Comparison of ENCODE assay signal across 33 mouse cellular contexts in genomic region chr2:4660677-4661076, GRCm38 (mm10). TPM values are rescaled to one million over a fixed set of nuclear protein-coding genes. Genes with fewer than 3 reads are reported as not detected.
DNase-seq lines count a peak whose midpoint lies in the region; ATAC-seq and TF ChIP-seq lines count a peak whose summit lies in the region.
"Had no signal": no experiment of that assay in that cellular context is flagged by ENCODE, and none has a peak within 500 bp of the region (broad histone marks: within the 10 kb centered on the region; RNA-seq: fewer than 3 reads in every experiment).

No protein-coding gene starts in this region.

- H3K79me2 ChIP-seq in MEL (ENCODE audit: control insufficient read depth, insufficient read depth, low read length, poor library complexity) = no peaks in the 10 kb centered on the region

- H3K36me3 ChIP-seq in heart, embryonic 12.5 days = no peaks in the 10 kb centered on the region
- H3K36me3 ChIP-seq in MEL (ENCODE audit: control insufficient read depth in 1 of 2, insufficient read depth in 2 of 2, low read length in 2 of 2) = no peaks in the 10 kb centered on the region
- no peaks in the 10 kb centered on the region for H3K36me3 ChIP-seq in liver, embryonic 14.5 days (replicated peaks; ENCODE audit: control insufficient read depth, insufficient read depth, low read depth)
- H3K36me3 ChIP-seq: embryonic facial prominence, embryonic 10.5 days; embryonic facial prominence, embryonic 15.5 days; heart, embryonic 10.5 days; midbrain, embryonic 10.5 days; midbrain, embryonic 15.5 days had no signal

- intact Hi-C loops in heart, postnatal 14 days (cut with DNase I) = no loop called here

- no peak for TF ChIP-seq RAD21 in MEL (IDR thresholded peaks at IDR 0.05; ENCODE audit: low read depth, low read length)

- no peaks in the 10 kb centered on the region for H3K27me3 ChIP-seq in heart, embryonic 12.5 days (replicated peaks)
- peaks cover 0 to 4% of the 10 kb centered on the region in 2 experiments; a peak in 2 of 4 replicates for H3K27me3 ChIP-seq in MEL (ENCODE audit: control insufficient read depth in 1 of 2, insufficient read depth in 2 of 2, low read length in 2 of 2)
- H3K27me3 ChIP-seq in liver, embryonic 14.5 days (ENCODE audit: control insufficient read depth, insufficient read depth, low read length) = no peaks in the 10 kb centered on the region
- H3K27me3 ChIP-seq: embryonic facial prominence, embryonic 15.5 days; forebrain, embryonic 13.5 days had no signal

- H3K9ac ChIP-seq in heart, embryonic 12.5 days = no peak overlapping the region
- no peak overlapping the region for H3K9ac ChIP-seq in MEL (ENCODE audit: control insufficient read depth, low read depth, low read length, poor library complexity, severe bottlenecking)
- no peak overlapping the region for H3K9ac ChIP-seq in liver, embryonic 14.5 days (replicated peaks)
- H3K9ac ChIP-seq: embryonic facial prominence, embryonic 15.5 days; forebrain, embryonic 13.5 days; hindbrain, embryonic 14.5 days; lung, embryonic 14.5 days; midbrain, embryonic 15.5 days had no signal

- TF ChIP-seq CTCF in MEL (IDR thresholded peaks at IDR 0.05 in 2 of 3, conservative IDR thresholded peaks at IDR 0.05 in 1 of 3; ENCODE audit: control insufficient read depth in 1 of 3, insufficient read depth in 1 of 3, low read depth in 2 of 3, low read length in 3 of 3, poor library complexity in 1 of 3, severe bottlenecking in 1 of 3) = no peak
- TF ChIP-seq CTCF in liver, embryonic 14.5 days (IDR thresholded peaks at IDR 0.05; ENCODE audit: low read depth) = no peak

- H3K4me3 ChIP-seq in heart, embryonic 12.5 days = no peak overlapping the region
- no peak overlapping the region for H3K4me3 ChIP-seq in MEL (ENCODE audit: control insufficient read depth in 1 of 2, insufficient read depth in 1 of 2, low read depth in 2 of 2, low read length in 2 of 2)
- no peak overlapping the region for H3K4me3 ChIP-seq in liver, embryonic 14.5 days (ENCODE audit: insufficient read depth in 1 of 2, low read depth in 2 of 2, low read length in 2 of 2)
- H3K4me3 ChIP-seq: embryonic facial prominence, embryonic 10.5 days; embryonic facial prominence, embryonic 15.5 days; forebrain, embryonic 13.5 days; heart, embryonic 10.5 days; midbrain, embryonic 10.5 days; midbrain, embryonic 15.5 days had no signal

- 0 out of 2 replicates have a peak, but pooled peaks have one; percentile 39 for ATAC-seq in heart, embryonic 12.5 days (ENCODE audit: insufficient number of reproducible peaks, low FRiP score)
- peak; percentile 41; the same call in 1 of the 2 replicates for ATAC-seq in liver, embryonic 14.5 days (ENCODE audit: insufficient read depth)
- ATAC-seq: CD4-positive, CD25-positive, alpha-beta regulatory T cell, adult 4 months; forebrain, embryonic 13.5 days; intestine, postnatal 0 days; midbrain, embryonic 15.5 days; Patski had no signal

- no peak overlapping the region for H3K4me2 ChIP-seq in heart, embryonic 12.5 days
- H3K4me2 ChIP-seq in liver, embryonic 14.5 days (ENCODE audit: low read depth) = no peak overlapping the region
- H3K4me2 ChIP-seq: embryonic facial prominence, embryonic 15.5 days; forebrain, embryonic 13.5 days; hindbrain, embryonic 14.5 days; lung, embryonic 14.5 days; midbrain, embryonic 15.5 days had no signal

- TF ChIP-seq EP300 in MEL (IDR thresholded peaks at IDR 0.05; ENCODE audit: low read depth in 1 of 2, low read length in 2 of 2) = no peak
- no peak for TF ChIP-seq EP300 in liver, embryonic 14.5 days (IDR thresholded peaks at IDR 0.05; ENCODE audit: low read depth)

- H3K9me3 ChIP-seq in heart, embryonic 12.5 days (replicated peaks) = no peaks in the 10 kb centered on the region
- no peaks in the 10 kb centered on the region for H3K9me3 ChIP-seq in MEL (replicated peaks; ENCODE audit: insufficient read depth, low read length)
- no peaks in the 10 kb centered on the region for H3K9me3 ChIP-seq in liver, embryonic 14.5 days (ENCODE audit: control insufficient read depth, low read length)
- H3K9me3 ChIP-seq: embryonic facial prominence, embryonic 10.5 days; embryonic facial prominence, embryonic 15.5 days; forebrain, embryonic 13.5 days; heart, embryonic 10.5 days; midbrain, embryonic 10.5 days; midbrain, embryonic 15.5 days had no signal

- H3K27ac ChIP-seq in heart, embryonic 12.5 days (ENCODE audit: poor library complexity, severe bottlenecking) = no peak overlapping the region
- H3K27ac ChIP-seq in MEL (ENCODE audit: control insufficient read depth, low read depth, low read length) = no peak overlapping the region
- no peak overlapping the region for H3K27ac ChIP-seq in liver, embryonic 14.5 days
- H3K27ac ChIP-seq: embryonic facial prominence, embryonic 10.5 days; embryonic facial prominence, embryonic 15.5 days; forebrain, embryonic 13.5 days; heart, embryonic 10.5 days; hindbrain, embryonic 14.5 days; midbrain, embryonic 10.5 days; midbrain, embryonic 15.5 days; stomach, postnatal 0 days had no signal

- WGBS in heart, embryonic 12.5 days = 72% methylated on average over 2 of the region's 2 CpGs
- WGBS in liver, embryonic 14.5 days (ENCODE audit: insufficient replicate concordance) = 78% methylated on average over 2 of the region's 2 CpGs

- peak; percentile 26 to 50 for DNase-seq in adrenal gland, adult (ENCODE audit: inconsistent age in 2 of 2, low spot score in 1 of 2)
- no peak for DNase-seq in adrenal gland, postnatal 10 days
- DNase-seq in heart, postnatal 14 days = no peak
- peak; percentile 10 for DNase-seq in MEL (ENCODE audit: low read depth, low spot score)
- no peak for DNase-seq in liver, embryonic 14.5 days (ENCODE audit: low read depth in 3 of 3, low spot score in 3 of 3)
- no peak for DNase-seq in layer of hippocampus, adult 8-10 months (ENCODE audit: low spot score in 2 of 2)
- DNase-seq in spleen, postnatal 14 days (ENCODE audit: low spot score in 2 of 2) = no peak
- DNase-seq: cerebellum, adult 2 months; cerebellum, postnatal 25 days; gastrocnemius, postnatal 14 days; kidney, adult 9 months; kidney, postnatal 14 days; left cerebral cortex, postnatal 4 days; lung, embryonic 14.5 days; lung, postnatal 14 days; right cerebral cortex, adult 18-20 months; spleen, adult 18-20 months; thymus, adult 18-20 months; thymus, postnatal 25 days had no signal

- TF ChIP-seq POLR2A in MEL (IDR thresholded peaks at IDR 0.05; ENCODE audit: control insufficient read depth in 1 of 2, insufficient read depth in 1 of 2, low read depth in 1 of 2, low read length in 2 of 2, poor library complexity in 1 of 2) = no peak

- no peaks in the 10 kb centered on the region for H3K4me1 ChIP-seq in heart, embryonic 12.5 days (replicated peaks)
- H3K4me1 ChIP-seq in MEL (ENCODE audit: control insufficient read depth in 1 of 2, insufficient read depth in 2 of 2, low read length in 2 of 2) = no peaks in the 10 kb centered on the region
- H3K4me1 ChIP-seq in liver, embryonic 14.5 days (replicated peaks; ENCODE audit: control insufficient read depth in 2 of 2, insufficient read depth in 2 of 2, low read length in 1 of 2) = no peaks in the 10 kb centered on the region
- H3K4me1 ChIP-seq: embryonic facial prominence, embryonic 10.5 days; embryonic facial prominence, embryonic 15.5 days; forebrain, embryonic 13.5 days; heart, embryonic 10.5 days; midbrain, embryonic 10.5 days; midbrain, embryonic 15.5 days had no signal

TF ChIP-seq in MEL, 35 proteins besides CTCF, POLR2A, EP300 and RAD21:
- TF ChIP-seq POLR2AphosphoS5 (IDR thresholded peaks at IDR 0.05; ENCODE audit: borderline replicate concordance, low read depth, low read length) (no peak), TCF12 (IDR thresholded peaks at IDR 0.05; ENCODE audit: low read depth, low read length) (no peak), MYC (IDR thresholded peaks at IDR 0.05; ENCODE audit: low read depth, low read length) (no peak), USF2 (IDR thresholded peaks at IDR 0.05; ENCODE audit: borderline replicate concordance in 1 of 2, insufficient read depth in 1 of 2, low read depth in 1 of 2, low read length in 2 of 2) (no peak), MYB (IDR thresholded peaks at IDR 0.05; ENCODE audit: low read depth, low read length) (no peak), RCOR1 (IDR thresholded peaks at IDR 0.05; ENCODE audit: low read depth, low read length) (no peak), ELF1 (IDR thresholded peaks at IDR 0.05; ENCODE audit: low read depth, low read length) (no peak), MXI1 (IDR thresholded peaks at IDR 0.05; ENCODE audit: low read depth, low read length) (no peak), JUND (IDR thresholded peaks at IDR 0.05; ENCODE audit: low read depth, low read length) (no peak), CHD1 (IDR thresholded peaks at IDR 0.05; ENCODE audit: low read depth, low read length) (no peak), GATA1 (IDR thresholded peaks at IDR 0.05; ENCODE audit: low read depth, low read length) (no peak), ZKSCAN1 (IDR thresholded peaks at IDR 0.05; ENCODE audit: low read depth, low read length) (no peak)

RNA-seq across cellular contexts. Expression of gene Prpf18, which starts 8.8 kb away (rescaled TPM):
- 10 to 100 TPM; 34.6 to 40.0 TPM for total RNA-seq in adrenal gland, postnatal 10 days (2021)
- 35.7 and 36.1 TPM in 2 replicates for polyA plus RNA-seq in heart, embryonic 12.5 days (2016; fragmentation: Nextera tagmentation; extraction: Ambion mirVana)
- 10 to 100 TPM; 30.0 to 31.5 TPM for total RNA-seq in heart, postnatal 14 days (2021)
- total RNA-seq in MEL (2012; rRNA removed) = 29.2 and 31.2 TPM in 2 replicates
- polyA plus RNA-seq in MEL (2012; ENCODE audit: insufficient read depth in 1 of 2, insufficient read length in 2 of 2, low read depth in 1 of 2, low replicate concordance in 2 of 2, missing spikeins in 1 of 2) = 10 to 100 TPM in 1 of 2 experiments, not detected in 1; 26.3 TPM
- 12.9 and 19.1 TPM in 2 replicates for polyA plus RNA-seq in liver, embryonic 14.5 days (2012; rRNA removed)
- 23.7 and 24.0 TPM in 2 replicates for polyA plus RNA-seq in liver, embryonic 14.5 days (2014; fragmentation: Nextera tagmentation; extraction: Ambion mirVana)
- 10 to 100 TPM; 42.0 to 49.8 (median 47.5) TPM for total RNA-seq in layer of hippocampus, adult 8-10 months (2022)

RNA-seq across cellular contexts. Expression of gene Bend7, which starts 57.0 kb away (rescaled TPM):
- 10 to 100 TPM; 14.5 to 17.6 TPM for total RNA-seq in adrenal gland, postnatal 10 days (2021)
- 1.9 and 2.4 TPM in 2 replicates for polyA plus RNA-seq in heart, embryonic 12.5 days (2016; fragmentation: Nextera tagmentation; extraction: Ambion mirVana)
- total RNA-seq in heart, postnatal 14 days (2021) = 1 to 10 TPM; 5.8 to 6.8 TPM
- not detected in 2 replicates for total RNA-seq in MEL (2012; rRNA removed)
- polyA plus RNA-seq in MEL (2012; ENCODE audit: insufficient read depth in 1 of 2, insufficient read length in 2 of 2, low read depth in 1 of 2, low replicate concordance in 2 of 2, missing spikeins in 1 of 2) = not detected
- polyA plus RNA-seq in liver, embryonic 14.5 days (2012; rRNA removed) = 0.87 and 0.94 TPM in 2 replicates
- 1.2 and 1.5 TPM in 2 replicates for polyA plus RNA-seq in liver, embryonic 14.5 days (2014; fragmentation: Nextera tagmentation; extraction: Ambion mirVana)
- total RNA-seq in layer of hippocampus, adult 8-10 months (2022) = 1 to 10 TPM; 1.6 to 2.2 (median 1.9) TPM
- total RNA-seq: granulocyte monocyte progenitor cell, adult 5-6 weeks; neutrophil, adult 5-6 weeks had no signal
- polyA plus RNA-seq: CD4-positive, CD25-positive, alpha-beta regulatory T cell, adult 4 months had no signal

Comparison
In these comparisons a context has a peak if more than half of its experiments do, and no peak if none do; other contexts are left out.
1. DNase-seq: peak in adrenal gland, adult (2 of 2) and MEL (single experiment); none in adrenal gland, postnatal 10 days (single experiment), heart, postnatal 14 days (0 of 2), liver, embryonic 14.5 days (0 of 3), layer of hippocampus, adult 8-10 months (0 of 2) and spleen, postnatal 14 days (0 of 2).